Mouse (Mus musculus) hindbrain, embryonic 11.5 days (tissue): Measurements from ENCODE around the gene Tead2. TPM values are rescaled to one million over a fixed set of nuclear protein-coding genes. Genes with fewer than 3 reads are reported as not detected.
"Not testable (repeated sequence)": the region's sequence is repeated elsewhere in the genome, so short reads cannot be mapped to it uniquely, and the experiment has no call there.

ENCODE experiments used
- ATAC-seq: fragments of 200-750 bp; cut with Nextera tagmentation; 2 replicates; pipeline ENCODE4 v1.8.0; 2017; ENCODE audit warnings: mild to moderate bottlenecking, moderate TSS enrichment, moderate library complexity; ENCODE audit not compliant: low FRiP score
- DNase-seq: peaks from one replicate; pipeline ENCODE4 v3.0.0-alpha.2; 2015; ENCODE audit warnings: low spot score
- H3K27ac ChIP-seq: fragments of 300-500 bp; sonication (generic); 2 replicates; pipeline ENCODE4 v1.5.1; 2014; ENCODE audit warnings: mild to moderate bottlenecking, low read depth, low read length
- H3K27me3 ChIP-seq: fragments of 300-500 bp; sonication (generic); 2 replicates; pipeline ENCODE4 v1.6.1; 2014; ENCODE audit warnings: mild to moderate bottlenecking, low read length, moderate library complexity, mixed read lengths; ENCODE audit not compliant: control insufficient read depth, insufficient read depth
- H3K36me3 ChIP-seq: fragments of 300-500 bp; sonication (generic); 2 replicates; pipeline ENCODE4 v1.6.1; 2014; ENCODE audit warnings: mild to moderate bottlenecking, low read length, moderate library complexity, mixed read lengths; ENCODE audit not compliant: control insufficient read depth, insufficient read depth
- H3K4me1 ChIP-seq: fragments of 300-500 bp; sonication (generic); replicated peaks from 2 replicates; pipeline ENCODE4 v1.6.1; 2014; ENCODE audit warnings: low read length, mixed read lengths; ENCODE audit not compliant: control insufficient read depth, insufficient read depth
- H3K4me2 ChIP-seq: fragments of 300-500 bp; sonication (generic); replicated peaks from 2 replicates; pipeline ENCODE4 v1.6.1; 2014; ENCODE audit warnings: mild to moderate bottlenecking, low read depth, low read length
- H3K4me3 ChIP-seq: fragments of 300-500 bp; sonication (generic); 2 replicates; pipeline ENCODE4 v1.5.1; 2014; ENCODE audit warnings: low read depth, low read length
- H3K9ac ChIP-seq: fragments of 300-500 bp; sonication (generic); 2 replicates; pipeline ENCODE4 v1.6.1; 2014; ENCODE audit warnings: low read depth, low read length
- H3K9me3 ChIP-seq: fragments of 300-500 bp; sonication (generic); 2 replicates; pipeline ENCODE4 v1.6.1; 2016; ENCODE audit warnings: low read length; ENCODE audit not compliant: control insufficient read depth
- WGBS: fragments of 180-500 bp; shearing (Covaris S2); extraction: QIAGEN DNeasy Blood & Tissue Kit; methylation state at CpG from one replicate; pipeline ENCODE4 v1.1.7; 2014; 5-methylcytosine and 5-hydroxymethylcytosine counted together
- polyA plus RNA-seq: library from polyadenylated mRNA; unstranded; fragments of >200 nt; fragmentation: Nextera tagmentation; extraction: Ambion mirVana; gene quantifications from 2 replicates; pipeline ENCODE4 v1.2.1, GENCODE M21; 2014

Gene Tead2
- polyA plus RNA-seq, 1 experiment from 2014 or later: 229 TPM

DNA sequence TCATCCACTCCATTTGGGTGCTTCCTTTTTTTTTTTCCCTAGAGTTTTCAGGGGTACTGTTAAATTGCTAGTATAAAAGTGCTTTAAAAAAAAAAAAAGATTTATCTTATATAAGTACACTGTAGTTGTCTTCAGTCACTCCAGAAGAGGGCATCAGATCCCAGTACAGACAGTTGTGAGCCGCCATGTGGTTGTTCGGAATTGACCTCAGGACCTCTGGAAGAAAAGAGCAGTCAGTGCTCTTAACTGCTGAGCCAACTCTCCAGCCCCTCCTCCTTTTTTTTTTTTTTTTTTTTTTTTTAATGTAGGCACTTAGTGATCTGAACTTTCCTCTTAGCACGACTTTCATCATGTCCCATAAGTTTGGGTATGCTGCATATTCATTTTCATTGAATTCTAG lies 32.1 kb downstream of the Tead2 start:
- no peak overlapping the region for H3K4me3 ChIP-seq
- no peaks in the 10 kb centered on the region for H3K4me1 ChIP-seq
- no peaks in the 10 kb centered on the region for H3K36me3 ChIP-seq
- ATAC-seq (no peak), DNase-seq (no peak)
- no peak overlapping the region for H3K27ac ChIP-seq
- H3K9me3 ChIP-seq: no peaks in the 10 kb centered on the region
- H3K9ac ChIP-seq: no peak overlapping the region
- 32% methylated on average over 3 of the region's 3 CpGs for WGBS
- no peak overlapping the region for H3K4me2 ChIP-seq
- H3K27me3 ChIP-seq: no peaks in the 10 kb centered on the region

DNA sequence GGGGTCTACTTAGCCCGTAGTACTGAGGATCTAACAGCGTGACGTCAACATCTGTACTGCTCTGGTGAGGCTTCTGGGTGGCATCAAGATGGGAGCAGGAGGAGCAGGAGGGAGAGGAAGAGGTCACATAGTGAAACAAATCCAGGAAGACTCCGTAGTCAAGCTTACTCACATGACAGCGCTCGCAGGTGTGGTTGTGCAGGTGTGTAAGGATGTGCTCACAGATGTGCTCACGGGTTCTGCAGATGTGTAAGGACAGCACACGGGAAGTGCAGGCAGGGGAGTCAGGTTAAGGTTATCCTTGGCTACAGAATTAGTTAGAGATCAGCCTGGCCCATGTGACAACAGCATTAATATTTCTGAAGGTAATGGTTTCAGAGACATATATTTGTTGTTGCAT lies 38.3 kb downstream of the Tead2 start:
- H3K4me1 ChIP-seq: no peaks in the 10 kb centered on the region
- WGBS: 95% methylated on average over 8 of the region's 8 CpGs
- no peaks in the 10 kb centered on the region for H3K36me3 ChIP-seq
- H3K4me2 ChIP-seq: no peak overlapping the region
- ATAC-seq (no peak), DNase-seq (no peak)
- no peak overlapping the region for H3K9ac ChIP-seq
- no peaks in the 10 kb centered on the region for H3K27me3 ChIP-seq
- H3K9me3 ChIP-seq: no peaks in the 10 kb centered on the region
- no peak overlapping the region for H3K4me3 ChIP-seq
- no peak overlapping the region for H3K27ac ChIP-seq

DNA sequence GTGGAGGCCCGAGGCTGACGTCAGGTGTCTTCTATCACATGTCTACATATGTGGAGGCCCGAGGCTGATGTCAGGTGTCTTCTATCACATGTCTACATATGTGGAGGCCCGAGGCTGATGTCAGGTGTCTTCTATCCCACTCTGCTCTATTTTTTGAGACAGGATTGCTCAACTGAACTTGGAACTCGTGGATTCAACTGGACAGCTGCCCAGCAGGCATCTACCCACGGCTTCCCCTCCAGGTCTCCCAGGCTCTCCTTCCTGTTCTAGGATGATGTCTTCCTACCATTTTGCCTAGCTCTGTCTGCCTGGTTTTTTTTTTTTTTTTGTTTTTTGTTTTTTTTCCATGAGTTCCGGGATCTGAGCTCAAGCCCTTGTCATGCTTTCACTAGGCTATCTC lies 40.3 kb downstream of the Tead2 start:
- not testable (repeated sequence) for H3K36me3 ChIP-seq, H3K4me2 ChIP-seq, H3K27me3 ChIP-seq, H3K27ac ChIP-seq, H3K9ac ChIP-seq, H3K9me3 ChIP-seq, DNase-seq, H3K4me1 ChIP-seq, H3K4me3 ChIP-seq, ATAC-seq
- 79% methylated on average over 5 of the region's 7 CpGs for WGBS

DNA sequence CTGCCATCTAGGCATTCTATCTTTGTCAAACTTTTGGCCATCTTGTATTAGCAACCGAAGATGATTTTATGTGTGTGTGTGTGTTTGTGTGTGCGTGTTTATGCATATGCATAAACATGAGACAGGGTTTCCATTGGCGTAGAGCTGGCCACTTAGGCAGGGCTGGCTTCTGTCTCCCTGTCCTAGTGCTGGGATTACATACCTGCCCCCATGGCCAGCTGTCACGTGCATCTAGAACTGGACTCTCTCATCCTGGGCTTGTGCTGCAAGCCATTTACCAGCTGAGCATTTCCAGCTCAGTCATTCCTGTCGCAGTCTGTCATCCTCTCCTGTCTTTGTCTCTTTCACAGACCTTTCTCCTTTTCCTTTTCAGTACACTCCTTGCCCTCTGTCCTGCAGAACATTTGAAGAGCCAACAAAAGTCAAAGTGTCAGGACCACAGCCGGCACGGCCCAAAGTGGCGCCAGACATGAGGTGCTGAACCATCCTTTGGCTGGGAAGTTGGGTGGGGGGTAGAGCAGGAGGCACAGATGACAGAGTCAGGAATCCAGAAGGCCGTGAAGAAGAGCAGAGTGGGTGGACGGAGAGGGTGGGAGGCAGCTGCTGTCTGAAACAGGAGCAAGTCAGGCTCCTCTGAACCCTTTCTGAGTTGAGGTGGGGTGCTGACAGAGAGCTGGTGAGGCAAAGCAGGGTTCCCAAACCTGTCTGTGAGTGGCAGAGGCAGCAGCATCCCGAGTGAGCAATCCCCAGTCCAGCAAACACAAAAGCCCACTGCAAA lies 41.7 kb downstream of the Tead2 start:
- no peak overlapping the region for H3K4me2 ChIP-seq
- ATAC-seq: no peak
- no peaks in the 10 kb centered on the region for H3K9me3 ChIP-seq
- H3K9ac ChIP-seq: no peak overlapping the region
- H3K4me3 ChIP-seq: no peak overlapping the region
- WGBS: 61% methylated on average over 11 of the region's 11 CpGs
- H3K27ac ChIP-seq: no peak overlapping the region
- no peaks in the 10 kb centered on the region for H3K36me3 ChIP-seq
- H3K27me3 ChIP-seq: no peaks in the 10 kb centered on the region
- H3K4me1 ChIP-seq: no peaks in the 10 kb centered on the region
- no peak for DNase-seq

DNA sequence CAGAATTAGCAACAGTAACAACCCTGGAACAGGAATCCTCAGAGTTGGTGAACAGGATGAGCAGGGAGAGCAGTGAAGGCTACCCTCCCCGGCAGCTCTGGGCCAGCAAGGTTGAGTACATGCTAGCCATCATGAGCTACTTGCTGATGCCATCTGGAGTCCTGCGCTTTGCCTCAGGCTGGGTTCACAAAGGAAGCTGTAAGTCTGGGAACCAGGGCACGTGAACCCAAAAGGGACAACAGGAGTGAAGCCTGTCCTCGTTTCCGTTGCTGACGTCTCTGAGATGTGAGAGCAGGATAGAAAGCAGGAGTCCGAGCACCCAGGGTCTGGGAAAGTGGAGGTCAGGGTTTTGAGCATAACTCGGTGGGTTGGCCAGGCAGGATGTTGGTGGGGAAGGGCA lies 43.7 kb downstream of the Tead2 start:
- Histone ChIP-seq H3K36me3 (no peaks in the 10 kb centered on the region), H3K27ac (no peak overlapping the region), H3K4me3 (no peak overlapping the region), H3K4me2 (no peak overlapping the region), H3K9me3 (no peaks in the 10 kb centered on the region), H3K27me3 (no peaks in the 10 kb centered on the region), H3K9ac (no peak overlapping the region), H3K4me1 (no peaks in the 10 kb centered on the region)
- WGBS: 86% methylated on average over 8 of the region's 8 CpGs
- no peak for ATAC-seq
- no peak for DNase-seq

DNA sequence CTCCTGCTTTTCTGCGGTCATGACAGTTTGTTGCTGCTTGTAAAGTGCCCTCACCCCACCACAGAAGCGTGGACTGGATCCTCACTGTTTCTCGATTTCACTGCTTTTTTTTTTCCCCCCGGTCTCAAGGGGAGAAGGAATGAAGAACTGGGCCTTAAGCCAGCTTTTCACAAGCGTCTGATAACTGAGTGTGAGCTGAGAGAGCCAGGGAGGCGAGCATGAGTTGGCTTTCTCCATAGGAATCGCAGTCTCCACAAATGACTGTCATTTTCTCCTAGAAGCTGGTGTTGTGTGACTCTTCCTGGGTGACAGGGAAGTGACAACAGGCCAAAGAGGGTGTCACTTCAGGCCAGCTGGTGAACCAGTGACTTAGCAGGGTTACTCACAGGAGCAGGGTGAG lies 46.7 kb downstream of the Tead2 start:
- WGBS: 73% methylated on average over 7 of the region's 7 CpGs
- Histone ChIP-seq H3K9ac (no peak overlapping the region), H3K9me3 (no peaks in the 10 kb centered on the region), H3K36me3 (no peaks in the 10 kb centered on the region), H3K4me1 (no peaks in the 10 kb centered on the region), H3K4me2 (no peak overlapping the region), H3K4me3 (no peak overlapping the region), H3K27ac (no peak overlapping the region), H3K27me3 (no peaks in the 10 kb centered on the region)
- ATAC-seq (no peak), DNase-seq (no peak)

DNA sequence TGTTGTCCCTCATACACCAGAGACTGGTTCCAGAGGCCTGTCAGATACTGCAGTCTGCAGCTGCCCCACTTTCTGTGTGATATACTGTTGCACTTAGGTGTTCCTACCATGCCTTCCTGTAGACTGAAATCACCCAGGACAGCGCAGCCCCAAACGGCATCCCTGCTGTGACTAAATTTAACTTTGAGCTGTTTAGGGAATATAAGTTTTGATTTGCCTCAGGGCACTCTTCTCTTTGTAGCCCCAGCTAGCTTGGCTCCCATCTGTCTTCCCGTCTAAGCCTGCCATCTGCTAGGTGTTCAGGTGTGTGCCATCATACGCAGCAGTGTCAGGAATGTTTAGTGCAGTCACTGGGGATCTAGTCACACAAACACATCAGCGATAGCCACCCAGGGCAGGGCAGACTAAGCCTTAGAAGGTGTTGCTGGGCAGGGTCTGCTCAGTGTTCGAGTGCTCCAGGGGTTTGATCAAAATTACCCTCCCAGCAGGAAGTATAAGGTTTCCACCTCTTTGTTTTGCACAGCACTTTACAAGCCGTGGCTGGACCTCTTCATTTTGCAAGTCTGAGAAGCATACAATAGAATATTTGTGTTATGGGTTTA lies 47.6 kb downstream of the Tead2 start:
- Histone ChIP-seq H3K9ac (no peak overlapping the region), H3K4me2 (no peak overlapping the region), H3K27me3 (no peaks in the 10 kb centered on the region), H3K36me3 (no peaks in the 10 kb centered on the region), H3K27ac (no peak overlapping the region), H3K4me3 (no peak overlapping the region), H3K9me3 (no peaks in the 10 kb centered on the region), H3K4me1 (no peaks in the 10 kb centered on the region)
- 72% methylated on average over 7 of the region's 7 CpGs for WGBS
- DNase-seq (no peak), ATAC-seq (no peak)

DNA sequence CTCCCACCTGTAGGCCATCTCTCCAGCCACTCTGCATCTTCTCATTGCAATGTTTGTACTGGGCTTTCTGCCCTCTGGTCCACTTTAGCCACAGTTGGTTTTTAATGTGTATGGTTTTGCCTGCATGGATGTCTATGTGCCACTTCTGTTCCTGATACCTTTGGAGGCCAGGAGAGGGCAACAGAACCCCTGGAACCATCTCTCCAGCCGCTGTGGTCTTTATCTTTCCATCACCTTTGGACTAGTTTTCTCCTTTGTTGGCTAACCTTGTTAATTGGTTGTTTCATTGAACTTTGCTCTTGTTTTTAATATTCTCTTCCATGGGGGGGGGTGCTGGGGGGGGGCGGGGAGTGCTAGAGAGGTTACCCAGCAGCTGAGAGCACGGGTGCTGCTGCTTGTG lies 48.8 kb downstream of the Tead2 start:
- Histone ChIP-seq H3K4me2 (no peak overlapping the region), H3K27me3 (no peaks in the 10 kb centered on the region), H3K4me3 (no peak overlapping the region), H3K9me3 (no peaks in the 10 kb centered on the region), H3K27ac (no peak overlapping the region), H3K36me3 (no peaks in the 10 kb centered on the region), H3K4me1 (no peaks in the 10 kb centered on the region), H3K9ac (no peak overlapping the region)
- ATAC-seq: no peak
- 78% methylated on average over 3 of the region's 3 CpGs for WGBS
- DNase-seq: no peak

DNA sequence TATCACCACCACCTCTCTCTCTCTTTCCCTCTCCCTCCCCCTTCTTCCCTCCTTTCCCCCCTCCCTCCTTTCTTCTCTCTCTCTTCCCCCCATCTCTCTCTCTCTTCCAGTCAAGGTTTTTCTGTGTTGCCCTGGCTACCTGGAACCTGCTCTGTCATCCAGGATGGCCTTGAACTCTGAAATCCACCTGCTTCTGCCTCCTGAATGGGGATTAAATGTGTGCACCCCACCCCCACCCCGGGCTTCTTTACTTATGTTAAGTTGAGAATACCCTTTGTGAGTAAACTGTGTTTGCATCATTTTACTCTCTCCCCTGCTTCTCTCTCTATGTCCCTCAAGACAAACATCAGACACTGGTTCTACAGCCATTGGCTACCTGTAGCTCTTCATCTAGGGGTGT lies 50.0 kb downstream of the Tead2 start:
- H3K4me3 ChIP-seq: no peak overlapping the region
- no peaks in the 10 kb centered on the region for H3K27me3 ChIP-seq
- no peak overlapping the region for H3K27ac ChIP-seq
- H3K4me2 ChIP-seq: no peak overlapping the region
- no peaks in the 10 kb centered on the region for H3K4me1 ChIP-seq
- H3K9me3 ChIP-seq: no peaks in the 10 kb centered on the region
- no peak overlapping the region for H3K9ac ChIP-seq
- ATAC-seq (no peak), DNase-seq (no peak)
- H3K36me3 ChIP-seq: no peaks in the 10 kb centered on the region
- 84% methylated on average over 1 of the region's 1 CpGs for WGBS
